Mouse (Mus musculus): ENCODE measurements around the gene Rcor1.

Rcor1 gene

GRCm38 (mm10) chr12:111135953-111136352 lies 96.8 kb downstream of the Rcor1 start:
- DNase-seq: no peak

DNA sequence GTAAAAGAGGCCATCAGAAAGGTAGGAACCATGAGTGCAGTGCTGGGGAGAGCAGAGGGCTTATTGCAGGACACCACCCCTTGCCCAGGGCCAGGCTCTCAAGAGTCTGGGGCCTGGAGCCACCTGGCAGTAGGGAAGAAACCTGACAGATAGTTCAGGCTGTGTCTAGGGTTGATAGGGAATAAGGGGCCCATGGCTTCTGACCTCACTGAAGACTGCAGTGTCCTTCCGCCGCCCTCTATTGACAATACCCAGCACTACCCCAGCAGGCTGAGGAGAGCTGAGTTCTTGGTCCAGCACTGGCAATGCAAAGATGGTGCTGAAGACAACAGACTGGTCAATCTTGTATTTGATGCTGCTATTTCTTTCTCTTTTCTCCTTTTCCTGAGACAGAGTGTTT lies 97.9 kb downstream of the Rcor1 start:
- DNase-seq: no peak

- DNase-seq: no peak
Observed at GRCm38 (mm10) chr12:111143005-111143508, 103.9 kb downstream of the Rcor1 start.

DNA sequence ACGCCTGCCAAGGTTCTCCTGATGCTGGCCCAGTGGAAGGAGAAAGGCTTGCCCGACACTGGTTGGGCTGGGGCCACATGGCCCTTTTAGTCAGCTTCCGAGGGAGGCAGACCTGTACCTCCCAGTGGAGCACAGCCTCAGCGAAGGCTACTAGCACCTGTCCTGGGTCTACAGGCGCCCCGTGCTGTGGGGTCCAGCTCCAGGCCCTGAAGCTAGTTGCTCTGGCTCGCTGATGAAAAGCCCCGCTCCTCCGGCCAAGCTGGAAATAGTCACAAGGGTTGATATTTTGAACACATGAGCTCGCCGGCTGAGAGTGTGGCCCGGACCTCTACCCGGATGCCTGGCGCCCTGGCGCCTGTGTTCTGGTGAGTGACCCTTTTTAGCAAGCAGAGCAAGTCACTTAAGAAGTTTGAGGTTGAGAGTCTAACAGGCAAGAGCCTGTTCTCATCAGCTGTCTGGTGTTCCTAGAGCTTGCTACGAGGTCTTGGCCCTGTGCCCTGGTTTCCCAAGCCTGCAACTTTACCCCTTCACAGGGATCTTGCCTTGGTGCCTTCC lies 104.4 kb downstream of the Rcor1 start:
- DNase-seq: no peak

- no peak for DNase-seq
Observed at GRCm38 (mm10) chr12:111144598-111144997, 105.4 kb downstream of the Rcor1 start.

DNA sequence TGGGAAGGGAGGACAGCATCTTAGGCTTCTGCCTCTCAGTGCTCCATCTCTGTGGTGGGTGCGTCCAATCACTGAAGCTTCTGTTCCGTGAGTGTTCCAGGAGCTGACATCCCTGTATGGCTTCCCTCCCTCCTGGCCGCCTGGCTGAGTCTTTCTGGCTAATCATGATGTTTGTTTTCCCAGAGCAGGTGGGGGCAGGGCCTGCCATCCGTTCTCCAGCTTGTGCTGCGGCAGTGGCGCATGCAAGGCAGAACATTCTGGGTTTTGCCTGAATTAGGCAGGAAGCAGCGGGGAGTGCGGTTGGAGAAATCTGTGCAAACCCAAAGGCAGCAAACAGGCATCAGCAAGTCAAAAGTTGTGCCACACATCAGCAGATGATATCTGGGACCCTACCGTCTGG lies 106.1 kb downstream of the Rcor1 start:
- DNase-seq: peak; percentile 85

- DNase-seq: no peak
Observed at GRCm38 (mm10) chr12:111149495-111150235, 110.5 kb downstream of the Rcor1 start.

- DNase-seq: no peak
Observed at GRCm38 (mm10) chr12:111150236-111150596, 111.1 kb downstream of the Rcor1 start.

DNA sequence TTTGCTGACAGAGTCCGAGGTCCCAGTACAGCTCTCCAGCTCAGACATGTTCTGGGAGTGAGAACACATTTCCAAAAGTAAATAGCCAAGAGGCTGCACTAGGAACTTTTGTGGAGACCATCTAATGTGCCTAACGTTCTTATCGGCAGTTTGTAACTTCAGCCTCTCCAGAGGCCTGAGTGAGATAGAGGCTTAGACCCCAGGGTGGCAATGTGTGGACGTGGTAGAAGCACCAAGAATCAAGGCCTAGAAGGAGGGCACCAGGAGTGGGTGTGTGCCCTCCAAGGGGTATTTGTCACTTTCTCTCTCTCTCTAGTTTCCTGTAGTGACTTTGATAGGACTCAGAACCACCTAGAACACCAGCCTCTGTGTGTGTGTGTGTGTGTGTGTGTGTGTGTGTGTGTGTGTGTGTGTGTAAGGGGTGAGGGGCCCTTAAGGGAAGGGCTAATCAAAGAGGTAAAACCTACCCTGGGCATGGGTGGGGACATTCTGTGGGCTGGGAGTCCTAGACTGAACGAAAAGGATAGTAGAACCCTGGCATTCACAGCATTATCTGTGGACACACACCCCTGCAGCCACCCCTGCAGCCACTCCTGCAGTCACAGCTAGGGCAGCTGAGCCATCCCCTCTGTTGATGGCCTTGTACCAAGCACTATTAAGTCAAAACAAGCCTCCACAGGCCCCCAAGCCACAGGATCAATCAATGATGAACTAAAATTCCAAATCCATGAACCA lies 112.4 kb downstream of the Rcor1 start:
- DNase-seq: no peak

GRCm38 (mm10) chr12:111152579-111152978 lies 113.4 kb downstream of the Rcor1 start:
- DNase-seq: no peak

- DNase-seq: no peak
Observed at GRCm38 (mm10) chr12:111152981-111153710, 114.0 kb downstream of the Rcor1 start.

DNA sequence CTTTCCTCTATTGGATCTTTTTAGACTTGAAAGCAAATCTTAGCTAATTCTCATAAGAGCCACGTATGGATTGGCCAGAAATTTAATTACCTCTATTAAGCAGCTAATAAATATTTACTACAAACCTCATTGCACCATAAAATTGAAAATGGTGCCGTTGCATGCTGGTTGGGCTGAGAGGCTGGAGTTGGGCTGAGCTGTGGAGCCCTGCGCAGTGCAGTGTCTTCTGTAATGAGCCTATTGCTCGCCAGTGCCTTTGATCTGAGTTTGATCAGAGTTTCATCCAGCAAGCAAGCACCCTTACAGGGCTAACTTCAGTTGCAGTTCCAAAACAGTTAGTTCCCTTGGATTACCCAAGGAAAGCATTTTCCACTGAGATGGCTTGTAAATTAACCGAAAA lies 114.8 kb downstream of the Rcor1 start:
- DNase-seq: no peak

DNA sequence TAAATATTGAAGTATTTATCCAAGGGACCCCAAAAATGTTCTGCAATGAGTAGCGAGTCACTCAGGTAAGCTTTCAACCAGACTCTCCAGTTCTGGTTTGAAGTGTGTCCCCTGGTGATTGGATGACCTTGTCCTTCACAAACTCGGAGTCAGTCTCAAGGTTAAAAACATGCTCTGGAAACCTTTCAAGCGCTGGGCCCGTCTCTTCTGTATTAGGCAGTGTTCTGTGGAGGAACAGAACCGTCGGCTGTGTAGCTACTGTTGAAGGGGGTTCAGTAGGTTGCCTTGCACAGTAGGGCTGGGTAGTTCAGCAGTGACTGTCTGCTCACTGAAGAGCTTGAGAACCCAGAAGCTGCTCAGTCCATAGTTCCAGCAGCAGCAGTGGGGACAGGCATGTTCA lies 115.5 kb downstream of the Rcor1 start:
- DNase-seq: no peak

- DNase-seq: no peak
Observed at GRCm38 (mm10) chr12:111155756-111156155, 116.6 kb downstream of the Rcor1 start.

GRCm38 (mm10) chr12:111159659-111160428 lies 120.7 kb downstream of the Rcor1 start:
- no peak for DNase-seq

DNA sequence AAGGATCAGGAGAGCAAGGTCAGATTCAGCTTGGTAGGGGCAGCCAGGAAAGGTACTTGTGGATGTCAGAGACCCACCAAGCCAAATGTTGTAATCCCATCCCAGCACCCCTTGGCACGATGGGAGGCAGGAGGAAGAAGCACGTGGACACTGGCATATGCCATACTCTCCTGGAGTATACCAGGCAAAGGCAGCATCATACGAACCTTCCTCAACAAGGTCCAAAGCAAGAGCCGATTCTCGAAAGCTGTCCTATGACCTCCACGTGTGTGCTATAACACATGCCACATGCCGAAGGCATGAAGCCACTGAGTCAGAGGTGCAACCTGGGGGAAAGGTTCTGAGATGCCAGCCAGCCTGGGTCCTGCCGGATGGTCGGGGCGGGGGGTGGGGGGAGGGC lies 121.7 kb downstream of the Rcor1 start:
- DNase-seq: no peak

DNA sequence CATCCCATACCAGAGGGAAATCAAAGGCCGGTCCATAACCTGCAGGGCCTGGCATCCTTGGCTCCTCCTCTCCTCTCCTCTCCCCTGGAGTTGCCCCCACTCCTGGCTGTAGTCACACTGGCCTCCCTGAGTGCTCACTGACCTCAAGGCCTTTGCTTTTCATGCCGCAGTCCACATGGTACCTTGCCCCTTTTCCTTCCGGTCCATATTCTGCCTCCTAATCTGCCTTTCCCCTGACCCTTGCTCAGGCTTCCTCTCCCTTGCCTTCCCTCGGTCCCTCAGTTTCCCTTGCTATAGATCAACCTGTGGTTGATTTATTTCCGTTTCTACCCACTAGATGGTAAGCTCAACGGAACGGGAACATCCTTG lies 122.8 kb downstream of the Rcor1 start:
- DNase-seq: no peak

GRCm38 (mm10) chr12:111162312-111163061 lies 123.3 kb downstream of the Rcor1 start:
- DNase-seq: peak; percentile 59

DNA sequence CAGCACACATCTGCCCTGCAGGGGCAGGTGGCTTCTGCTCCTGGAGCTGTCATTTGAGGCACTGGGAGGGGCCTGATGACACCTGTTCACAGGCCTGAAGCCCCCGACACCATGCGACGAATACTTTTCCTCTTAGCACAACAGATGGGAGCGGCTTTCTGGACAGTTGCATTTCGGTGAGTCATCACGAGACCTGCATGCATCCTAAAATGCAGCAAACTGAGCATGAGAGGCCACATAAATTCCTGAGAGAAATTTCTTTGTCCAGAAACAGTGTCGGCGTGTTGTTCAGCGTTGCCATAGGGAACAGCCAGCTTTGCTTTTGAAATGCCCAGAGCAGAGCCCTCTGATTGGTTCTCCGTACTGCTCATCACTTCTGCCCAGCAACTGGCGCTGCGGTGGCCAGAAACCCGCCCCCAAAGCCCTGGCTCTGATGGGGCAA lies 125.2 kb downstream of the Rcor1 start:
- peak; percentile 94 for DNase-seq

DNA sequence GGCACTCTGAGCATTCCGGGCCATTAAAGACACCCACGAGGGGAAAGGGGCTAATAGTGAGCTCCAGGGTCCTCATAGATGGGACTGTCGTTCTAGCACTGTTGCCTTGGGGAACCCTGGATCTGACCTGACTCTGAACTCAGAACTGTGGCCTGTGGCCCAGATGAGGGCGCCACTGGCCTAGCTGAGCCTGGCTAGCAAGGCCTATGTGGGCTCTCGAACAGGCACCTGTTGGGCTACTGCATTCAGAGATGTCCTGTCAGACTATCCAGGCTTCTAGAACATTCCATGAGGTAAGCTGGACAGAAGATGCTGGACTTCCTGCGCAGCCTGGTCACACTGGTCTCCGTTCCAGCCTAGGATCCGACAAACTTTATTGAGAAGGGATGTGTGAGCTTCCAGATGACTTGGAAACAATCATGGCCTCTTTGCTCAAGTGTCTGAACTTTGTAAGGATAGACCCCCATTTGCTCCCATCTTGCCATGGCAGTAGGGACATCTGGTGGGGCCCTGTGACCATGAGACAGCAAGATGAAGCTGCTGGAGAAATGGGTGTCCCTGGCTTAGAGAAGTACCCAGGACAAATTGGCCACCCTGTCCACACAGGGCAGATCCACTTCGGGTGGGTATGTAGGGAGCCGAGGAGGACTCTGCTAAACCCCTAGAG lies 126.1 kb downstream of the Rcor1 start:
- DNase-seq: no peak

Measured in layer of hippocampus, adult 9-11 months (tissue).